18 mouse cellular contexts compared by ENCODE assay signal in the genomic region with DNA sequence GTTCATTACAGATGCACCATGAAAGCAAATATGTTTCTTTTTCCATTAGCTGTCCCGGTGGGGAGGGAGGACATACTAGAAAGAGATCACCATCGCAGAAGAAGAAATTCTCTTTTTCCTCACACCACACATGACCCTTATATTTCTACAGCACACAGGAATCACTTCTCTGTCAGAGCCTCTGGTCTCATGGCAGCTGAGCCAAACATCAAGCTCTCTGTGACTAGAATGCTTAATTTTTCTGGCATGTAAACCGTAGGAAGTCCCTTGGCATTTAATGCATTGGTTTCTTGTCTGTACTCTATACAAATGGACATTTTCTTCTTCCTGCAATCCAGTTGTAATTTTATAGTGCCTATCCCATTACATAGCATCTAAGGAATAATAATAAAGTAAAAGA.
"Had no signal": no experiment of that assay in that cellular context is flagged by ENCODE, and none has a peak within 500 bp of the region (broad histone marks: within the 10 kb centered on the region; RNA-seq: fewer than 3 reads in every experiment).

No protein-coding gene starts in this region.

- DNase-seq: kidney, adult 11 months; kidney, adult 8-10 months; kidney, postnatal 10 days; kidney, postnatal 36 days; layer of hippocampus, postnatal 36 days; liver, embryonic 13.5 days; lung, embryonic 14.5 days; retina, postnatal 1 day; right cerebral cortex, postnatal 25 days; spleen, adult 18-20 months; thymus, postnatal 25 days had no signal

- H3K4me2 ChIP-seq: kidney, embryonic 15.5 days; liver, embryonic 13.5 days; lung, embryonic 14.5 days; neural tube, embryonic 13.5 days; stomach, embryonic 15.5 days had no signal

- H3K27me3 ChIP-seq: kidney, embryonic 15.5 days; liver, embryonic 13.5 days; neural tube, embryonic 13.5 days; stomach, embryonic 15.5 days had no signal

- ATAC-seq: lung, postnatal 0 days had no signal

- H3K4me3 ChIP-seq: kidney, embryonic 15.5 days; left cerebral cortex, adult 2 months; liver, embryonic 13.5 days; myocyte; neural tube, embryonic 13.5 days; stomach, embryonic 15.5 days had no signal

- H3K9ac ChIP-seq: kidney, embryonic 15.5 days; liver, embryonic 13.5 days; lung, embryonic 14.5 days; neural tube, embryonic 13.5 days; stomach, embryonic 15.5 days had no signal

- H3K36me3 ChIP-seq: kidney, embryonic 15.5 days; liver, embryonic 13.5 days; neural tube, embryonic 13.5 days; stomach, embryonic 15.5 days had no signal

- H3K9me3 ChIP-seq: kidney, embryonic 15.5 days; liver, embryonic 13.5 days; neural tube, embryonic 13.5 days; stomach, embryonic 15.5 days had no signal

- H3K4me1 ChIP-seq: kidney, embryonic 15.5 days; liver, embryonic 13.5 days; neural tube, embryonic 13.5 days; stomach, embryonic 15.5 days had no signal

- H3K27ac ChIP-seq: kidney, embryonic 15.5 days; left cerebral cortex, adult 2 months; liver, embryonic 13.5 days; macrophage; neural tube, embryonic 13.5 days; stomach, embryonic 15.5 days had no signal
